Mouse (Mus musculus) thymus, postnatal 36 days (tissue): Measurements from ENCODE around the gene Dennd6a.

Experiments used
- DNase-seq, 2 experiments: peaks; one replicate each; pipeline ENCODE4 v3.0.0; 2022; ENCODE audit warnings: mixed read lengths in 2 of 2

Gene Dennd6a

GRCm38 (mm10) chr14:26576255-26576780 is 2.7 kb downstream of the Dennd6a start:
- no peak for DNase-seq

DNA sequence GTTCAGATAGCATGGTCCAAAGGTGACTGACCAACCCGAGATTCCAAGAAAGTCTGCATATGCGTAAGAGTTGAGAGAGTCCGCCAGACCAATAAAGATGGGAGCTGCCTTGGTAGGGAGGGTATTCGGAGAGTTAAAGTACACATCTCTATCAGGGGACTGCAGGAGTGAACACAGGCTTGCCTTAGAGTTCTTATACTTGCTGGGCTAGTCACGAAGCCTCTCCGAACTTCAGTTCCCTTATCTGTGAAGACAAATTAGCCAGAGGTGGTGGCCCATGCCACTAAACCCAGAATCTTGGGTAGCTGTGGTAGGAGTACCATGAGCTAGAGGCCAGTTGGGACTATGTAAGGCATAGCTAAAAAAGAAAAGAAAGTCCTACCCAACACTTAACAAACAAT is 5.1 kb downstream of the Dennd6a start:
- DNase-seq = no peak

- peak; percentile 85 to 89 for DNase-seq
These were observed 6.0 kb downstream of the Dennd6a start for GRCm38 (mm10) chr14:26579346-26580343.

GRCm38 (mm10) chr14:26583645-26584044 is 10.0 kb downstream of the Dennd6a start:
- DNase-seq = no peak

DNA sequence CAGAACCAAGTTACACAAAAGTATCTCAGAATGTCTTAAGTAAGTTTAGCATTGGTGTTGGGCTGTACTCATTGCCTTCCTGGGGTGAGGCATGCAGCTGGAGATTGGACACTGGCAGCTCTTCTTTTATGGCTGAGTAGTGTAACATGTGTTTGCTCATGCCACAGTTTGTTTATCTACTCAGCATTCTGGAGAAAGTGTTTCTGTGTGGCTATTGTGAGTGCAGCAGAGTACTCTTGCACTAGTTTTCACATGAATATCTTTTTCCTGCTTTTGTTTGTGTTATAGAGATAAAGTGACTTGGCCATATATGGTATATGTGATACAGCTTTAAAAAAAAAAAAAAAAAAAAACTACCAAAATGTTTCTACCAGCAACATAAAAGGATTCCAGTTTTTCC is 13.5 kb downstream of the Dennd6a start:
- no peak for DNase-seq

DNA sequence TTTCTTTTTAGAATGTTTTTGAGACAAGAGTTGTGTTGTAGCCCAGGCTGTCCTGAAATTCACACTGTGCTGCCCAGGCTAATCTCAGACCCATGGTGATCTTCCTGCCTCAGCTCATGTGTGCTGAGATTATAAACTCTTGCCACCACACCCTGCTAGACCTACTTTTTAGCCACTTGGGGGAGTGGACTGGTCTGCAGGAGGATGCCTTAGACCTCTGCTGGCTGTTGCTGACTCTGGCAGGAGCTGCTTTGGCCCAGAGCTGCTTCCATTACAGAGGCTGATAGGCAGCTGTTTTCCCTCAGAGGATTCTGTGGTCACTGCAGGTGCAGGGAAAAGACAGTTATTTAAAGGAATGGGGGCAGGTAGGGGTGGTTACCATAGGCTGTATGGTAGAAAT is 17.7 kb downstream of the Dennd6a start:
- DNase-seq = peak in 1 of 2 experiments; percentile 13

DNA sequence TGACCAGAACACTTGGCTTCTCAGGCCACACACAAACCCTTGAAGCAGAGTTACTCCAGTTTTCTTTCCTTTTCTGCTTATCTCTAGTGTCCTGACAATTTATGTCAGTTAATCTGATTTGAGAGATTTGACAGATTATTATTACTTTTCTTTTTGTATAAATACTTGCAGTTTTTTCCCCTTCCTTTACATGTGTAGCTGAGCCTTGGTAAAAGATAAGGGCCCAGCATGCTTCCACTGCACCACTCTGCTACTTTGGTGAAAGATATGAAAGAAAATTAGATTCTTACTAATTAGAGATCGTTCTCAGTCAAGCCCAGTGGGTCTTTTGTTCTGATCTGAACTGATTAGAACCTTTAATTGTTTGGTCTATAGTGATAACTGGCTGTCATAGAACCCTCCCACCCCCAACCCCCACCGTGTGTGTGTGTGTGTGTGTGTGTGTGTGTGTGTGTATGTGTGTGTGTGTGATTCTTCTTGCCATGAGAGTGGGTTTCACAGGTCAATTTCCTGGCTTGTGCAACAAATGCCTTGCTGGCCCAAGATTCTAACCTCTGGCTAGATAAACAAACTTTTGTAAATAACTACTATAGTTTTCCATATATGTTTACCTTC is 19.7 kb downstream of the Dennd6a start:
- DNase-seq = no peak

DNA sequence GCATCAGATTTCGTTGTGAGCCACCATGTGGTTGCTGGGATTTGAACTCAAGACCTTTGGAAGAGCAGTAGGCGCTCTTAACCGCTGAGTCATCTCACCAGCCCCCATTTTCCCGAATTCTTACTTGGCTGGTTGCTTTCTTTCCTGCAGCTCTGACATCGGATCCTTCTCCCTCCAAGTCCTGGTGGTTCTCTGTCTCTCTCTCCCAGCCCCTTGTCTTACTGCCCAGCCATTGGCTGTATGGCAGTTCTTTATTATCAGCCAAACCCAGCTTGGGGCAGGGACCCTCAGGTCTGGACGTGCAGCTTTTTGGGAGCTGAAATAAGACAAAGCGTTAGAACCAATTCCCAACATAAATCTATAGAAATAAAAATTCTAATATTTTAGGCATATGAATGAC is 21.5 kb downstream of the Dennd6a start:
- DNase-seq = no peak

GRCm38 (mm10) chr14:26595695-26596365 is 22.2 kb downstream of the Dennd6a start:
- no peak for DNase-seq

GRCm38 (mm10) chr14:26605354-26605753 is 31.7 kb downstream of the Dennd6a start:
- DNase-seq = no peak

DNA sequence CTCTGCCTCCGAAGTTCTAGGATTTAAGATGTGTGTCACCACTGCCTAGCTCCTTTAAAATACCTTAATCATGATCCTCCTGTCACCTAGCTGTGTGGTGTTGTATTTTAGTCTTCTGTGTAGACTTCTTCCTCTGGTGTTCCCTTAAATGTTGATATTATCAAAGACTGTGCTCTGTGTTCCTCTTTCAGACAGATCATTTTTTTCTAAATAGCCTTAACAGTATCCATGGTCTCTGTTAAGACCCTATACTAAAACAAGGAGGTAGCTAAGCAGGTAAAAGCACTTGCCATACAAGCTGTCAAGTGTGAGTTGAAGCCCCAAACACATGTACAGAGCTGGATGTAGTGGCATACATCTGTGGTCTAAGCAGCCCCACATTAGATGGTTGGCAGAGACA is 36.0 kb downstream of the Dennd6a start:
- no peak for DNase-seq

DNA sequence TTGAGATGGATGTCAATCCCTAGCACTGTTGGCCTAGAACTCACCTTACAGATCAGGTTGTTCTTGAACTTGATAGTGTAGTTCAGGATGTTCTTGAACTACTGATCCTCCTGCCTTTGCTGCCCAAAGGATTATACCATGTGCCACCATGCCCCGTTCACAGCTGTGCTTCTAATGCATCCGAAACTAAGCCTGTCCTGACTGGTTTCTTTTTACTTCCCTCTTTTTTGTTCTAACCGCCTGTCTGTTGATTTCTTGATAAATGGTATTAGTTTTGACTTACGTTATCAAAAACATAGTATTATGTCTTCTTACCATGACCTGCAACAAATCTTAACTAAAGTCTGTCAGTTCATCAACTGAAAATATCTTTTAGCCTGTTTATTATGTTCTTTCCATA is 37.0 kb downstream of the Dennd6a start:
- no peak for DNase-seq

GRCm38 (mm10) chr14:26625301-26625700 is 51.6 kb downstream of the Dennd6a start:
- DNase-seq = no peak

- no peak for DNase-seq
These were observed 53.0 kb downstream of the Dennd6a start for GRCm38 (mm10) chr14:26626605-26627140.

GRCm38 (mm10) chr14:26637025-26637850 is 63.6 kb downstream of the Dennd6a start:
- DNase-seq = no peak

- DNase-seq = peak; percentile 95 to 97
These were observed 64.4 kb downstream of the Dennd6a start, which contains the start of gene Arf4 for GRCm38 (mm10) chr14:26637851-26638707. TSS of gene Arf4 (plus strand) at chr14:26638074.

DNA sequence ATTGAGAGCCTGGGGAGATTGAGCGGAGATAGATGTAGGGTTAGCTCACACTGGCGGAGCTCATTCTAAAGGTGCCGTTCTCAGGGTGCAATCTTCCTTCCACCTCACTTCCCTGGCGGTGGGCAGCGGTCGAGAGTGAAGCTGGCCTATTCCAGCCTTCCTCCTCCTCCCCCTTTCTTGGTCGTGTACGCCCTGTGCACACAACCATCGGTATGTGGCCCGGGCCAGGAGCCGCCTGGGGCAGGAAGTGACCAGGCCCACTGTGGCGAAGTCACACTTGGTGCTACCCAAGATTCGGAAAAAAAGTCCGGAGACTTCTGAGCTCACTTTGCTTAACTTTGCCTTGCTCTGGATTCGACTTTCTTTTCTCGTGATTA is 65.0 kb downstream of the Dennd6a start:
- DNase-seq = peak; percentile 46 to 58

- DNase-seq = no peak
These were observed 65.6 kb downstream of the Dennd6a start for GRCm38 (mm10) chr14:26639251-26639650.

DNA sequence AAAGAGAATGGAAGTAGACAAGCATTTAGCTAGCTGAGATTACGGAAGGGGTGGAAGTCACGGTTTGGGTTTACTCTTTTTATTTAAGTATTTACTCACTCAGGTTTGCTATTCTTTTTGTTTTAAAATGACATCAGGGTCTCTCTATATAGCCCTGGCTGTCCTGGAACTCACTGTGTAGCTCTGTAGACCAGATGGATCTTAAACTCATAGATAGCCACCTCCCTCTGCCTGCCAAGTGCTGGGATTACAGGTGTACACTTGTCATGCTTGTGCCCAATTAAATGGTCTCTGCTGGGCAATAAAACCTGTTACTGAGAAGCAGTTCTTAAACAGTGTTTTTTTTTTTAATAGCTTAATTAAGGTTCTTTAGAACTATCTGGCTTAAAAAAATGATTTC is 66.3 kb downstream of the Dennd6a start:
- no peak for DNase-seq

GRCm38 (mm10) chr14:26643006-26643624 is 69.5 kb downstream of the Dennd6a start:
- no peak for DNase-seq
